Mouse (Mus musculus) R1 (cell line): ENCODE data around the gene Hdhd5.
A peak's percentile ranks its signal among the peaks of the same experiment; 100 is the strongest.

Experiments
- DNase-seq: peaks from one replicate; pipeline ENCODE4 v3.0.0-alpha.2; 2018; ENCODE audit warnings: low read depth, low spot score

Hdhd5 gene

DNA sequence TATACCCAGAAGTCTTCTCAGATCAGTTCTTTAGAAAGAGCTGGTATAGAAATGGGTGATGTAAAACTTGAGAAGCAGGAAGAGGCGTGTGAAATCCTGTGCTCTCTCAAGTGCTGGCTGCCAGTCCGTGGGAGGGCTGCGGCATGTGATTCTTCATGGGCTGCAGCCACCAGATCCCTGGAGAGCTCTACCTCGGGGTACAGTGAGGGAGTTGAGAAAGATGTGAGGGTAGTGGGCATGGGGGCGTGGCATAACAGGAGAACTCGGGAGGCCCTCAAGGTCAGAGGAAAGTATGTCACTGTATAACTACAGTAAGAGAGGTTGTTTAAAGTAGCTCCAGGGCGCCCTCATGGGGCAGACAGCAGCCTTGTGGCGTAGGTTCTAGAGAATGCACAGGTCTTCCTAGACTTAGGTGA lies 47.9 kb downstream of the Hdhd5 start:
- peak; percentile 63 for DNase-seq

DNA sequence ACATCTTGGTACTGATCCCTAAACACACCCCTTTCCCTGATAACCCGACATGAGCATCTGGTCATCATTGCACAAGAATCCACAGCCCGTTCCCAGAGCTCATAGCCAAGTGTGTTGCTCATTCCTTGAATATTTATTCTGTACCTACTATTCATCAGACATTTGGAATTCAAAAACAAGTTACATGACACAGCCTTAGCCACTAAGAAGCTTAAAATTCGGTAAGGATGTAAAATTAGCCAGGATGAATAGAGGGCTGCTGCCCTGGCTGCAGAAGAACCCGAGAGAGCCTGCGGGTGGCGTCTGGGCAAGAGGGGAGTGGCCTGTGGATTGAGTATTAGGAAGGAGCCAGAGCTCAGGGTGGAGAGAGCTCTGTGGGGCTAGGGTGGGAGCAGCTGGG lies 48.4 kb downstream of the Hdhd5 start:
- no peak for DNase-seq

GRCm38 (mm10) chr6:120482021-120482420 lies 49.1 kb downstream of the Hdhd5 start:
- DNase-seq, result no peak

DNA sequence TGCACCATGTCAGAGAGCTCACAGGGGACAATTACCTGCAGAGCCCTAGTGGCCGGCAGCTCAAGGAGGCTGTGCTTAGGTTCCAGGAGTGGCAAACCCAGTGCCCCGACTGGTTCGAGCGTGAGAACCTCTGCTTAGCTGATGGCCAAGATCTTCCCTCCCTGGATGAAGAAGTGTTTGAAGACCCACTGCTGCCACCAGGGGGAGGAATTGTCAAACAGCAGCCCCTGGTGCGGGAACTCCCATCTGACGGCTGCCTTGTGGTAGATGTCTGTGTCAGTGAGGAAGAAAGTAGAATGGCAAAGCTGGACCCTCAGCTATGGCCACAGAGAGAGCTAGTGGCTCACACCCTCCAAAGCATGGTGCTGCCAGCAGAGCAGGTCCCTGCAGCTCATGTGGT lies 49.6 kb downstream of the Hdhd5 start:
- peak; percentile 67 for DNase-seq

- no peak for DNase-seq
These were observed 50.8 kb downstream of the Hdhd5 start for GRCm38 (mm10) chr6:120480361-120480760.

DNA sequence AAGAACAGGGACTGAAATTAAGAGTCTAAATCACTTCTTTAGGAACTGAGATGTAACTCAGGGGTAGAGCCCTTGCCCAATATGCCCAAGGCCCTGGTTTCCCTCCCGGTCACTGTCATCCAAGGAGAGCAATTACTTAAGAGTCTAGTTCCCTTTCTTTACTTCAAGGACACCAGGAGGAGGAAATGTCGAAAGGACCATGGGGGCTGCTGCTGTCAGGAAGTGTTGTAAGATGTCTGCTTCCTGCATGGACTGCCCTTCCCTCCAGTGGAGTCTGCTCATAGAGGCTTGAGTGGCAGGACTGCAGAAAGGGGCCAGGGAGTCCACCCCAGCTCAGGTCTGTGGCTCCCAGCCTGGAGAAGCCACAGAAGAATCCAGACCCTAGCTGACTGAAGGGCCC lies 51.8 kb downstream of the Hdhd5 start:
- no peak for DNase-seq

GRCm38 (mm10) chr6:120475288-120475687 lies 55.8 kb downstream of the Hdhd5 start:
- no peak for DNase-seq

DNA sequence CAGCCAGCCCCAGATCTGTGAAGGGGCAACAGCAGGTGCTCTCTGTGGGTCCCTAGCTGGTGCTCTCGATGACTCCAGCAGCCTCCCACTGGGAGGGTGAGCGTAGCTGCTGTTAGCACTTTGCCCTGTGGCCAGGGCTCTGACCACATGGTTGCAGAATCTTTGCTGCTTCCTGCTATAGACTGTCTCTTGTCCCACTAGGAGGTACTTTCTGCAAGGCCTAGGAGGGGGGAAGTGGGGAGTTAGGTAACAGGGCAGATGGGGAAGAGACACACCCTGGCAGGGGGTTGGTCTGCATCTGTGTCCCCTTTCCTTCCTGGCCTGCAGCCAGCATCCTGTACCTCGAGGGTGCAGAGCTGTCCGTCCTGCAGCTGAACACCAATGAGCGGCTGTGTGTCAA lies 57.7 kb downstream of the Hdhd5 start:
- DNase-seq, result no peak

DNA sequence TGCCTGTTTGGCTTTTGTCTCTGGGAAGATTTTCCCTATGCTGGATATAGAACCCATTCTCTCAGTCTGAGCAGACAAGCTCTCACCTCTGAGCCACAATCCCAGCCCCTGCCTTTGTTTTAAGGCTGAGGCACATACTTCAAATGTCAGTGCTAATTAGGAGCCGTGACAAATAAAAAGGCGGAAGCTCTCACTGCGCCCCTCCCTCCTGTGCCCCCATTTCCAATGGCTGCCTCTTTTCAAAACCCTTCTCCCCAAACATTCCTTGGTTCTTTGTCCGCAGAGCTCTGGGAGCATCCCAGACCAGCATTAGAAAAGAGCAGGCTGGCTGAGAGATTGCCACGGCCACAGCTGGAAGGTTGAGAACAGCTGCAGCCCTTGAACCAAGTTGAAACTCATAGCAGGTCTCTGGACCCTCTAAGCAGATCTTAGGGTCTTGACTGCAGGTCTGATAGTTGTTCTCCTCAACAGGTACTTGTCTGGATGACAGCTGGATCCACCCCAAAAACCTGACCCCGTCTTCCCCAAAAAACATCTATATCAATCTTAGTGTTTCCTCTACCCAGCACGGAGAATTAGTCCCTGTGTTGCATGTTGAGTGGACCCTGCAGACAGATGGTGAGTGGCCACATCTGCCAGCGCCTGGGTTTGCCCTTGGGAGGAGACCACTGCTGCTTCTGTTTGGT lies 58.5 kb downstream of the Hdhd5 start:
- peak; percentile 71 for DNase-seq

DNA sequence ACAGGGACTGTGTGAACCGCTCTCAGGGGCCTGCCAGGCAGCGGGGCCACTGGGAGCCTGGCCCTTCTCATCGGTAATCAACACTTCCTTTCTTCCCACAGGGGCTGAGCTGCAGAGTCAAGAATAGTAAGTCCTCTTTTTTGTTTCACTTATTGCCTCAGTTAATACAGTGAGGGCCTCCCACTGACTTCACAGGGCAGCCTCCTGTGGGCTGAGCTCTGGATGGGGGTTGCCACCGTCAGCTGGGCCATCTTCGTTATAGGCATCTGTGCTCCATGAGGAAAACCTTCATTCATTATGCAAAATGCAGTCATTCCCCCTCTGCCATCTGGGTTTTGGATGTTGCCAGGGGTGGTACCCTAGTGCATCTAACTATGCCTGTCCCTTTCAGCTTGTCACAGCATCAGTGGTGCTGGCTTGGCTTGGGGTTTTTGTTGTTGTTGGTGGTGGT lies 59.1 kb downstream of the Hdhd5 start:
- no peak for DNase-seq

DNA sequence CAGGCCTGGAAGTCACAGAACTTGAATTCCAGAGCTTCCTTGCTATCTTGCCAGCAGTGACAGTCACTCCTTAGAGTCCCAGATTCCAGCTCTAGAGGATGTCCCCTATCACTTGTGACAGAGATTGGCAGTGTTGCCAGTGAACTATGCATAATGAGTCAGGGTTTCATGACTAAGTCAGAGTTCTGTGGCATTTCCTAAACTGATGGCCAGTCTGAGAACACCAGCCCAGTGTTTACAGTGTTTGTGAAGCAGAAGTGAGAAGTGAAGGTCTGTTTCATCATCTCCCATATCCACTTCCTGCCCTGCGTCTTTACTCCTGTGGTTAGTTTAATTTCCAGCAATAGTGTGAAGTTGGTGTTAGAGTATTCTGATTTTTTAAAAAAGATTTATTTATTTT lies 60.5 kb downstream of the Hdhd5 start:
- DNase-seq, result no peak

- DNase-seq, result no peak
These were observed 61.3 kb downstream of the Hdhd5 start for GRCm38 (mm10) chr6:120469770-120470169.

DNA sequence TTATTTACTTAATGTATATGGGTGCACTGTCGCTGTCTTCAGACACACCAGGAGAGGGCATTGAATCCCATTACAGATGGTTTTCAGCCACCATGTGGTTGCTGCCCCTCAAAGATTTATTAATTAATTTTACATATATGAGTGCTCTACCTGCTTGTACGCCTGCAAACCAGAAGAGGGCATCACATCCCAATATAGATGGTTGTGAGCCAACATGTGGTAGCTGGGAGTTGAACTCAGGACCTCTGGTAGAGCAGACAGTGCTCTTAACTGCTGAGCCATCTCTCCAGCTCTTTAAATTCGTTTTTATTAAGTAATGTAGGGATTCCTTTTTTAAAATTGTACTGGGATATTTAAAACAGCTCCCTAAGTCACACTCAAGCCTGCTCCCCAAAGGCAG lies 61.9 kb downstream of the Hdhd5 start:
- no peak for DNase-seq

DNA sequence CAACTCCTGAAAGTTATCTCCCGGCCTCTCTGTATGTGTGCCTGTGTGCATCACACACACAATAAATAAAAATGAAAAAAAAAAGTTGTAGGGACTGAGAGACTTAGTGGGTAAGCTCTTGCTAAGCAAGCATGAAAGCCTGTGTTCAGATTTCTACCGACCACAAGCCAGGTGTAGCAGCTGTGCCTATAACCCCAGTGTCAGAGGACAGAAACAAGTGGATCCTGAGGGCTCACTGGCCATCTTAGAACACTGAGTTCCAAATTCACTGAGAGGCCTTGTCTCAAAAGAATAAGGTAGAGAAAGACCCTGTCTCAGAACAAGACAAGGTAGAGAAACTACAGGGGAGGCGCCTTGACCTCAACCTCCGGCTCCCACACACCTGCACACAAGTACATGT lies 62.9 kb downstream of the Hdhd5 start:
- DNase-seq, result no peak

DNA sequence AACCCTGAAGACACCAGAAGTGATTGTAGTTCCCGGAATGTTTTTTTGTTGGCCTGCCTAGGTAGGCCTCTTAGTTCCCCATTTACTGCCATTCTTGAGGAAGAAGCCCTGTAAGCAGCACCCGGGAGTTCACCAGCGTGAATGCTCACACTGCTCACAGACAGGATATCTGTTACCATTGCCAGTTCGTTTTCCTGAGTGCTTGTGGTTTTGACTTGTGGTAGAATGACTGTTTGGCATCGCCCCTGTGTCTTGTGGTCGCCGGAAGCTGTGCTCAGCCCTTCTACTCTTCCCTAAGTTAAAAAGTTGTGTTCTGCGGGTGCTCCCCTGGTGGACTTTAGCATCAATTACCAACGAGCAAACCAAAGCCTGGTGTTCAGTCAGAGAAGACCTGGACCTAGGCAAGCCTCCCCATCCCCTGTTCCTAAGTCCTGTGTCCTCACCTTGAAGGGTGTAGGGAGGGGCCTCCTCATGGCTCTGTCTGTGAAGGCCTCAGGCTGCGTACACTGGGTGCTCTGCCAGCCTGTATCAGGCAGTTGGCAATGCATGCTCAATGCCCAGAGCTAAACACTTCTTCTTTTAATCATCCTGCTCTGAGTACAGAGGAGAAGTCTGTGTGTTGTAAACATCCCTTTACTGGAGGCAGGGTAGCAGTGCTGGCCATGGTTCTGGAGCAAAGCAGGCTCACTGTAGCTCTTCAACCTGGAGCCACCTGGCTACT lies 64.3 kb downstream of the Hdhd5 start:
- DNase-seq, result no peak

DNA sequence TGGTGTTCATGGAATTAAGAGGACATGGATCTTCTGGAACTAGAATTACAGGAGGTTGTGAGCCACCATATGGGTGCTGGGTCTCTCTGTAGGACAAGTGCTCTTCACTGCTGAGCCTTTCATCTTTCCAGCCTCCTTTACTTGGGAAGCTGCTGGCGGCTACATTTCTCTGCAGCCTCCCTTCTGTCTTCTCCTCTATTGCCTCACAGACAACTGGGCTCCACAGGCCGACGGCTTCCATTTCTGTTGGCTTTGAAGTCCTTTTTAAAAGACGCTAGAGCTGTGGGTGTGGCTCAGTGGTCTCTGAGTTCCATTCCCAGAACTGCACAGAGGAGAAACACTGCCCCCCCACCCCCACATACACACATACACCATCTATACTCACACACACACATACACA lies 65.7 kb downstream of the Hdhd5 start:
- DNase-seq, result no peak

DNA sequence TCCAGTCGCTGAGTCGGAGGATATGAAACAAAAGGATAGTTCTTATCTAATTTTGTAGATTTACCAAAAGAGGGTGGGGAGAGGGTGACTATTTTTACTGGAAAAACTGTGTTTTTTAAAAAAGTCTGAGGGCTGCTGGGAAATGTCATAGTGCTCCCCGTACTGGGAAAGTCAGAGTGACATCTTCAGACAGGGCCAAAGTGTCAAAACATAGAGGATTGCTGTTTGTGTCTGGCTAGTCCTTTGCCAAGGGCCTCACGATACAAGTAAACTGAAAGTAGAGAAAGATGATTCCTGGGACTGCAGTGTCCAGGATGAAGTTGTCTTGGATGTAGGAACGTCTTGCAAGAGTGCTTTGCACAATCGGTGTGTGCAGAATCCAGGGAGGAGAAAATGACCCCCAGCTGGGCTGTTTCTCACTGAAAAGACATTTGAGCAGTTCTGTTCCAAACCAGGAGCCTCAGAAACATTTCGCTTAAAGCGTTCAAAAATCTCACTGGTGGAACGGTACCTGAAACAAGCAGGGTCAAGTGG lies 66.6 kb downstream of the Hdhd5 start:
- no peak for DNase-seq

- DNase-seq, result peak; percentile 48
These were observed 67.2 kb downstream of the Hdhd5 start for GRCm38 (mm10) chr6:120463884-120464283.

- DNase-seq, result peak; percentile 83
These were observed 67.8 kb downstream of the Hdhd5 start, which contains the start of gene Il17ra for GRCm38 (mm10) chr6:120463086-120463871. TSS of gene Il17ra (plus strand) at chr6:120463247.

GRCm38 (mm10) chr6:120462251-120462650 lies 68.9 kb downstream of the Hdhd5 start:
- DNase-seq, result no peak

- DNase-seq, result no peak
These were observed 69.9 kb downstream of the Hdhd5 start for GRCm38 (mm10) chr6:120461217-120461616.
